Mouse (Mus musculus): ENCODE results near the gene Gbf1.

DNA sequence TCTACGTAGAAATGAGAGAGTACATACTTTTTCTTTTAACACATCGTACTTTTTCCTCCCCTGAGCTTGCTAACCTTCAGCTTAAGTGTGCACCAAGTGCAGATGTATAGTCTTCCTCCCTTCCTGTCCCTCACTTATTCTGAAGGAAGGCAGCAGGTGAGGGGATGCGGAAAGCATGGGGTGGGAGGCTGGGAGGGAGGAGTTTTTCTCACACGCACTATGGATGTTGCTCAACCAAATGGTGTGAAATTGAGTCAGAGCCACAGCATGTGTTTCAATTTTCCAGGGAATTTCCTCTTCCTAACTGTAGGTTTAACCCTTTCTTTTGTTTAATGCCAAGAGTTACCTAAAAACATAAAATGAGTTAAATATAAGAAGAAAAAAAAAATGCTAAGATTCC, 70.8 kb downstream of the Gbf1 start:
- no peak for TF ChIP-seq CTCF (IDR thresholded peaks at IDR 0.05; ENCODE audit: extremely low read depth, insufficient read depth, low read length)
- no peak for TF ChIP-seq POLR2A (IDR thresholded peaks at IDR 0.05; ENCODE audit: extremely low read depth, insufficient read depth, low read length)

Data from cortical plate, adult 2 months (tissue).